Mouse (Mus musculus) common myeloid progenitor, adult 5-6 weeks (primary cell): ENCODE data around the gene Arpp21. TPM values are rescaled to one million over a fixed set of nuclear protein-coding genes. Genes with fewer than 3 reads are reported as not detected.
A peak's percentile ranks its signal among the peaks of the same experiment; 100 is the strongest.

Source experiments
- ATAC-seq: replicated peaks from 2 replicates; pipeline ENCODE4 v1.8.0; 2016; ENCODE audit warnings: low read depth, mild to moderate bottlenecking, moderate TSS enrichment, inconsistent platforms; ENCODE audit not compliant: poor library complexity, severe bottlenecking
- total RNA-seq: library from RNA; stranded (forward); fragments of 200-1000, 187-1606 nt; gene quantifications from 2 replicates; pipeline ENCODE4 v1.2.3, GENCODE M21; 2017

Arpp21 gene
- total RNA-seq, 1 experiment from 2014 or later: 3.7 TPM

GRCm38 (mm10) chr9:112119106-112119433 is 116.7 kb downstream of the Arpp21 start:
- ATAC-seq: no peak

GRCm38 (mm10) chr9:112118411-112119105 is 117.2 kb downstream of the Arpp21 start:
- ATAC-seq: peak; percentile 39; the same call in 1 of the 2 replicates

- no peak for ATAC-seq
Measured at GRCm38 (mm10) chr9:112117632-112118410, 117.9 kb downstream of the Arpp21 start.

- ATAC-seq: 0 out of 2 replicates have a peak, but pooled peaks have one; percentile 36
Measured at GRCm38 (mm10) chr9:112111610-112112009, 124.1 kb downstream of the Arpp21 start.

- no peak for ATAC-seq
Measured at GRCm38 (mm10) chr9:112102852-112103192, 132.9 kb downstream of the Arpp21 start.

- ATAC-seq: no peak
Measured at GRCm38 (mm10) chr9:112102155-112102851, 133.4 kb downstream of the Arpp21 start.

- peak; percentile 92 for ATAC-seq
Measured at GRCm38 (mm10) chr9:112100841-112101595, 134.7 kb downstream of the Arpp21 start.

- ATAC-seq: no peak
Measured at GRCm38 (mm10) chr9:112098267-112098666, 137.5 kb downstream of the Arpp21 start.

GRCm38 (mm10) chr9:112095708-112096107 is 140.0 kb downstream of the Arpp21 start:
- ATAC-seq: no peak; the same call in 1 of the 2 replicates

- ATAC-seq: no peak
Measured at GRCm38 (mm10) chr9:112095198-112095597, 140.5 kb downstream of the Arpp21 start.

- 0 out of 2 replicates have a peak, but pooled peaks have one; percentile 32 for ATAC-seq
Measured at GRCm38 (mm10) chr9:112078903-112079302, 156.8 kb downstream of the Arpp21 start.

- ATAC-seq: no peak
Measured at GRCm38 (mm10) chr9:112078453-112078852, 157.3 kb downstream of the Arpp21 start.

- ATAC-seq: no peak
Measured at GRCm38 (mm10) chr9:112075273-112075672, 160.5 kb downstream of the Arpp21 start.

GRCm38 (mm10) chr9:112074872-112075271 is 160.9 kb downstream of the Arpp21 start:
- no peak for ATAC-seq

- no peak for ATAC-seq
Measured at GRCm38 (mm10) chr9:112071368-112071767, 164.4 kb downstream of the Arpp21 start.

GRCm38 (mm10) chr9:112070961-112071360 is 164.8 kb downstream of the Arpp21 start:
- ATAC-seq: no peak

- no peak for ATAC-seq
Measured at GRCm38 (mm10) chr9:112068250-112068649, 167.5 kb downstream of the Arpp21 start.

GRCm38 (mm10) chr9:112060696-112061425 is 174.9 kb downstream of the Arpp21 start:
- ATAC-seq: no peak

- no peak for ATAC-seq
Measured at GRCm38 (mm10) chr9:112054807-112055381, 180.8 kb downstream of the Arpp21 start.
